Mouse (Mus musculus): ENCODE data around the gene Gm28305. TPM values are rescaled to one million over a fixed set of nuclear protein-coding genes. Genes with fewer than 3 reads are reported as not detected.
A peak's percentile ranks its signal among the peaks of the same experiment; 100 is the strongest.

Gm28305 gene
- total and polyA plus RNA-seq, 3 experiments = not detected

- no peak for ATAC-seq (ENCODE audit: extremely low read depth, insufficient number of reproducible peaks, low FRiP score, poor library complexity, severe bottlenecking)
- Histone ChIP-seq H3K36me3 (replicated peaks) (no peaks in the 10 kb centered on the region), H3K9me3 (replicated peaks) (no peaks in the 10 kb centered on the region), H3K4me3 (ENCODE audit: low read depth, low read length) (no peak overlapping the region), H3K27me3 (ENCODE audit: insufficient read depth, low read length) (peaks cover 2% of the 10 kb centered on the region; the same call in 1 of the 2 replicates), H3K4me1 (ENCODE audit: insufficient read depth, low read depth, low read length) (0 out of 2 replicates have a peak, but pooled peaks cover 4% of the 10 kb centered on the region)
- TF ChIP-seq CTCF (IDR thresholded peaks at IDR 0.05; ENCODE audit: low read depth, low read length) = no peak
- no peak for TF ChIP-seq TAL1 (conservative IDR thresholded peaks at IDR 0.05; ENCODE audit: low read depth, low read length)
- TF ChIP-seq GATA1 (IDR thresholded peaks at IDR 0.05; ENCODE audit: borderline replicate concordance, low read length) = no peak
- no peak for TF ChIP-seq POLR2AphosphoS5 (IDR thresholded peaks at IDR 0.05; ENCODE audit: insufficient replicate concordance, low read depth, low read length)
- TF ChIP-seq GATA2 (IDR thresholded peaks at IDR 0.05; ENCODE audit: borderline replicate concordance, low read depth, low read length) = no peak
- DNase-seq (ENCODE audit: low spot score) = no peak
Measured at GRCm38 (mm10) chr9:104038266-104038665, 2.2 kb upstream of the Gm28305 start.

- H3K4me3 ChIP-seq (ENCODE audit: low read depth, low read length) = no peak overlapping the region
- no peaks in the 10 kb centered on the region for H3K36me3 ChIP-seq (replicated peaks)
- TF ChIP-seq GATA2 (IDR thresholded peaks at IDR 0.05; ENCODE audit: borderline replicate concordance, low read depth, low read length) = no peak
- TF ChIP-seq GATA1 (IDR thresholded peaks at IDR 0.05; ENCODE audit: borderline replicate concordance, low read length) = no peak
- no peak for TF ChIP-seq CTCF (IDR thresholded peaks at IDR 0.05; ENCODE audit: low read depth, low read length)
- no peak for TF ChIP-seq TAL1 (conservative IDR thresholded peaks at IDR 0.05; ENCODE audit: low read depth, low read length)
- TF ChIP-seq POLR2AphosphoS5 (IDR thresholded peaks at IDR 0.05; ENCODE audit: insufficient replicate concordance, low read depth, low read length) = no peak
- DNase-seq (ENCODE audit: low spot score) (no peak), ATAC-seq (ENCODE audit: extremely low read depth, insufficient number of reproducible peaks, low FRiP score, poor library complexity, severe bottlenecking) (no peak)
- H3K9me3 ChIP-seq (replicated peaks) = no peaks in the 10 kb centered on the region
- peaks cover 2% of the 10 kb centered on the region; the same call in 1 of the 2 replicates for H3K27me3 ChIP-seq (ENCODE audit: insufficient read depth, low read length)
- 0 out of 2 replicates have a peak, but pooled peaks cover 4% of the 10 kb centered on the region for H3K4me1 ChIP-seq (ENCODE audit: insufficient read depth, low read depth, low read length)
Measured at GRCm38 (mm10) chr9:104039031-104039695, 1.3 kb upstream of the Gm28305 start.

- DNase-seq (ENCODE audit: low spot score) (no peak), ATAC-seq (ENCODE audit: extremely low read depth, insufficient number of reproducible peaks, low FRiP score, poor library complexity, severe bottlenecking) (no peak)
- Histone ChIP-seq H3K4me1 (ENCODE audit: insufficient read depth, low read depth, low read length) (0 out of 2 replicates have a peak, but pooled peaks cover 4% of the 10 kb centered on the region), H3K9me3 (replicated peaks) (no peaks in the 10 kb centered on the region), H3K36me3 (replicated peaks) (no peaks in the 10 kb centered on the region), H3K4me3 (ENCODE audit: low read depth, low read length) (no peak overlapping the region), H3K27me3 (ENCODE audit: insufficient read depth, low read length) (peaks cover 2% of the 10 kb centered on the region; the same call in 1 of the 2 replicates)
- TF ChIP-seq CTCF (IDR thresholded peaks at IDR 0.05; ENCODE audit: low read depth, low read length) (no peak), GATA1 (IDR thresholded peaks at IDR 0.05; ENCODE audit: borderline replicate concordance, low read length) (no peak), TAL1 (conservative IDR thresholded peaks at IDR 0.05; ENCODE audit: low read depth, low read length) (no peak), POLR2AphosphoS5 (IDR thresholded peaks at IDR 0.05; ENCODE audit: insufficient replicate concordance, low read depth, low read length) (no peak), GATA2 (IDR thresholded peaks at IDR 0.05; ENCODE audit: borderline replicate concordance, low read depth, low read length) (no peak)
Measured at GRCm38 (mm10) chr9:104039742-104040141, 720 bp upstream of the Gm28305 start.

GRCm38 (mm10) chr9:104043676-104044075 lies 3.2 kb downstream of the Gm28305 start:
- H3K4me1 ChIP-seq (ENCODE audit: insufficient read depth, low read depth, low read length) = no peaks in the 10 kb centered on the region
- no peak for ATAC-seq (ENCODE audit: extremely low read depth, insufficient number of reproducible peaks, low FRiP score, poor library complexity, severe bottlenecking)

GRCm38 (mm10) chr9:104051028-104051427 lies 10.6 kb downstream of the Gm28305 start:
- ATAC-seq (ENCODE audit: extremely low read depth, insufficient number of reproducible peaks, low FRiP score, poor library complexity, severe bottlenecking) = no peak
- Histone ChIP-seq H3K27me3 (ENCODE audit: insufficient read depth, low read length) (no peaks in the 10 kb centered on the region), H3K4me3 (ENCODE audit: low read depth, low read length) (no peak overlapping the region), H3K9me3 (replicated peaks) (no peaks in the 10 kb centered on the region), H3K4me1 (ENCODE audit: insufficient read depth, low read depth, low read length) (no peaks in the 10 kb centered on the region; the same call in 1 of the 2 replicates), H3K36me3 (replicated peaks) (peaks cover 92% of the 10 kb centered on the region)
- DNase-seq (ENCODE audit: low spot score) = no peak
- TF ChIP-seq GATA2 (IDR thresholded peaks at IDR 0.05; ENCODE audit: borderline replicate concordance, low read depth, low read length) = no peak
- no peak for TF ChIP-seq CTCF (IDR thresholded peaks at IDR 0.05; ENCODE audit: low read depth, low read length)
- TF ChIP-seq POLR2AphosphoS5 (IDR thresholded peaks at IDR 0.05; ENCODE audit: insufficient replicate concordance, low read depth, low read length) = no peak
- TF ChIP-seq TAL1 (conservative IDR thresholded peaks at IDR 0.05; ENCODE audit: low read depth, low read length) = no peak
- TF ChIP-seq GATA1 (IDR thresholded peaks at IDR 0.05; ENCODE audit: borderline replicate concordance, low read length) = no peak

More at GRCm38 (mm10) chr9:104043676-104044075, 3.2 kb downstream of the Gm28305 start:
- no peak overlapping the region for H3K4me3 ChIP-seq (ENCODE audit: low read depth, low read length)
- peaks cover 28% of the 10 kb centered on the region for H3K36me3 ChIP-seq (replicated peaks)
- H3K9me3 ChIP-seq (replicated peaks) = no peaks in the 10 kb centered on the region
- no peak for DNase-seq (ENCODE audit: low spot score)
- peaks cover 2% of the 10 kb centered on the region; the same call in 1 of the 2 replicates for H3K27me3 ChIP-seq (ENCODE audit: insufficient read depth, low read length)
- TF ChIP-seq GATA1 (IDR thresholded peaks at IDR 0.05; ENCODE audit: borderline replicate concordance, low read length) (no peak), TAL1 (conservative IDR thresholded peaks at IDR 0.05; ENCODE audit: low read depth, low read length) (no peak), CTCF (IDR thresholded peaks at IDR 0.05; ENCODE audit: low read depth, low read length) (no peak), POLR2AphosphoS5 (IDR thresholded peaks at IDR 0.05; ENCODE audit: insufficient replicate concordance, low read depth, low read length) (no peak), GATA2 (IDR thresholded peaks at IDR 0.05; ENCODE audit: borderline replicate concordance, low read depth, low read length) (no peak)

GRCm38 (mm10) chr9:104062430-104063243 lies 22.2 kb downstream of the Gm28305 start, which contains the start of gene Uba5:
Uba5 (minus strand) TSS chr9:104063134.
- no peaks in the 10 kb centered on the region for H3K9me3 ChIP-seq (replicated peaks)
- H3K4me3 ChIP-seq (ENCODE audit: low read depth, low read length) = peak within 1 kb of the TSS; percentile 97
- H3K27me3 ChIP-seq (ENCODE audit: insufficient read depth, low read length) = no peaks in the 10 kb centered on the region
- H3K36me3 ChIP-seq (replicated peaks) = peaks cover 36% of the 10 kb centered on the region
- TF ChIP-seq CTCF (IDR thresholded peaks at IDR 0.05; ENCODE audit: low read depth, low read length) (no peak), GATA1 (IDR thresholded peaks at IDR 0.05; ENCODE audit: borderline replicate concordance, low read length) (no peak), GATA2 (IDR thresholded peaks at IDR 0.05; ENCODE audit: borderline replicate concordance, low read depth, low read length) (no peak), TAL1 (conservative IDR thresholded peaks at IDR 0.05; ENCODE audit: low read depth, low read length) (no peak), POLR2AphosphoS5 (IDR thresholded peaks at IDR 0.05; ENCODE audit: insufficient replicate concordance, low read depth, low read length) (no peak)
- DNase-seq (ENCODE audit: low spot score) (peak; percentile 70), ATAC-seq (ENCODE audit: extremely low read depth, insufficient number of reproducible peaks, low FRiP score, poor library complexity, severe bottlenecking) (peak; percentile 43; the same call in 1 of the 2 replicates)
- peaks cover 21% of the 10 kb centered on the region for H3K4me1 ChIP-seq (ENCODE audit: insufficient read depth, low read depth, low read length)

Data from G1E (cell line).